Mouse (Mus musculus) gastrocnemius, postnatal 36 days (tissue): ENCODE measurements around the gene Mogat2. TPM values are rescaled to one million over a fixed set of nuclear protein-coding genes. Genes with fewer than 3 reads are reported as not detected.

ENCODE experiments used
- DNase-seq, 2 experiments: peaks; one replicate each; pipeline ENCODE4 v3.0.0; 2022
- intact Hi-C: fragments of 180-260 bp; cut with DNase I; formaldehyde crosslinking; loops from one replicate; pipeline ENCODE4 v1.15.1; 2025
- total RNA-seq, 2 experiments: library from RNA; stranded (reverse); gene quantifications; 2 replicates each; pipeline ENCODE4 v1.2.3; 2021

Mogat2 gene
- total RNA-seq, 2 experiments from 2014 or later = not detected

DNA sequence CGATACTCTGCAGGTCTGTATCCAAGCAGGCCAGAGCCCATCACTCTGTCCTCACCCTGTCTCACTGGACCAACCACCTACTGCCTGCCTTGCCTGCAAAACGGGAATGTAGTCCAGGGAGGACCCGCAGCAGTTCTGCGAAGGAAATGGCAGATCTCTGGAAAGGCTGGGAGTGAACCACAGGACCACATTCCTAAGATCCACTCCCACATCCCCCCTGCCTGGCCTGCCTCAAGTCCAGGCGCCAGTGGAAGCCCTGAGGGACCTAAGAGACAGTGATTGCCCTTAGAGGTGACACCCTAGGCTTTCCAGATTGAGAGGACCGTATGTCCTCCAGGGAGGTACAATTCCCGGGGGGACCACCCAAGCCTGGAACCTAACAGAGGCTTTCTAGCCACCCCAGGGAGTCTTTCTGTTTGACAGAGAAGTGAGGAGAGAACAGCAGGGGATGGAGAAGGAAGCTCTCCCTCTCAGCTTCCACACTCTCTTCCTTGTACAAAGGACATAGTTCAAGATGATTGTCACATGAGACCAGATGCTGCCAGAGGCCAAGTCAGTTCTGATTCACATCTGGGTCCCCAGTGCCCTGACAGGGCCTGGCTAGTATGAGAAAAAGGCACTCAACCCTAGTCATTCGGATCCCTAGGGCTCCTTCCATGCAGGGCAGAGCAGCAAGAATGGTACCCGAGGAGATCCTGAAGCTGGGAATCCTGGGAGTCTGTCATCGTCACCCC is 66.5 kb downstream of the Mogat2 start:
- DNase-seq = no peak
- intact Hi-C loops = no loop called here

- intact Hi-C loops = no loop called here
- no peak for DNase-seq
Measured at GRCm38 (mm10) chr7:99170519-99170918, 67.9 kb downstream of the Mogat2 start.

DNA sequence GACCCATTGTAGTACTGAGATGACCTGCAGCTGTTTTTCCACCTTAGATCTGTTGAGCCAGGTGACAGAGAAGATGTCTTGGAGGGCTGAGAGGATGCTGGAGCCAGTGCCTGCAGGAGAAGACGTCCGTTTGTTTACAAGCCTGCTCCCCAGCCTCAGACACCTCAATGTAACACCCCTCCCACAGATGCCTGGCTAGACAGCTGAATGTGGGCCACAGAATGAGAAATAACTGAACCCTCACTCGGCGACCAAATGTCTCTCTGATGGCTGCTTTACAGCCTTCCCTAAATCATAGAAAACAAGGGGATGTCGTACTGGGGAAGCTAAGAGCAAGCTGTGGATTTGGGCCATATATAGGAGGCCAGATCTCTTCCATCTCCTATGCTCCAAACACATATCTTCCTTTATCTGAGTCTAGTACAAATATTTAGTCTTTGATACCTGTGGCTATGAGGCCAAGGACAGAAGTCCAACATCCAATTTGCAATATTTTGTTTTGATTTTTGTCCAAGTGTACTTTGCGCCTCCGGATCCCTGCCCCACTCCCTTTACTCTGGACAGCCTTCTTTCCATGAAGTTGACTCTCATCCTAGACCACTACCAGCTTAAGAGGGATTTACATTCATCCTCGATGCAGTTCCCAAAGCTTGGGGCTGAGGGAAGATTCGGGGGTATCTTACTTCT is 68.6 kb downstream of the Mogat2 start:
- intact Hi-C loops = no loop called here

More for the DNA sequence above, 68.6 kb downstream of the Mogat2 start:
- DNase-seq = no peak

Other genes starting within 250 kb of the Mogat2 start
- gene Uvrag, start 97.5 kb downstream of the Mogat2 start, total RNA-seq = 1 to 10 TPM; 8.6 to 9.7 TPM
- gene Dgat2, start 55.9 kb downstream of the Mogat2 start, total RNA-seq = 10 to 100 TPM; 44.6 to 70.1 TPM
- 1 to 10 TPM; 3.1 to 3.4 TPM for gene Map6, start 28.8 kb upstream of the Mogat2 start, total RNA-seq
- gene Serpinh1, start 114.6 kb upstream of the Mogat2 start, total RNA-seq = 100 to 1,000 TPM in 1 of 2 experiments, 10 to 100 TPM in 1; 69.4 to 103 TPM
- 1 to 10 TPM; 2.6 to 4.6 TPM for gene Gdpd5, start 142.8 kb upstream of the Mogat2 start, total RNA-seq
- gene Klhl35, start 227.4 kb upstream of the Mogat2 start, total RNA-seq = not detected
- 100 to 1,000 TPM; 210 to 242 TPM for gene Rps3, start 245.1 kb upstream of the Mogat2 start, total RNA-seq